Mouse (Mus musculus) kidney, embryonic 16.5 days (tissue): ENCODE results near the gene Tomm7. TPM values are rescaled to one million over a fixed set of nuclear protein-coding genes. Genes with fewer than 3 reads are reported as not detected.

Source experiments
- polyA plus RNA-seq: library from polyadenylated mRNA; unstranded; fragments of >200 nt; fragmentation: Nextera tagmentation; extraction: Ambion mirVana; gene quantifications from 2 replicates; pipeline ENCODE4 v1.2.1, GENCODE M21; 2015

The Tomm7 gene
- polyA plus RNA-seq, 1 experiment from 2014 or later = 99.6 TPM

Other genes with a start within 250 kb of the Tomm7 start
- 40.4 and 47.7 TPM in 2 replicates for gene Srpk2, start 159.5 kb downstream of the Tomm7 start, polyA plus RNA-seq
- gene Pus7, start 60.5 kb downstream of the Tomm7 start, polyA plus RNA-seq = 32.3 and 34.8 TPM in 2 replicates
- 33.6 and 36.7 TPM in 2 replicates for gene Rint1, start 56.5 kb downstream of the Tomm7 start, polyA plus RNA-seq
- 22.4 and 23.9 TPM in 2 replicates for gene Fam126a, start 186.5 kb upstream of the Tomm7 start, polyA plus RNA-seq